Mouse (Mus musculus): ENCODE measurements around the gene Polrmt.

GRCm38 (mm10) chr10:79704065-79704969 is 42.1 kb downstream of the Polrmt start, which contains the start of gene Bsg:
- no peak for TF ChIP-seq CTCF (IDR thresholded peaks at IDR 0.05; ENCODE audit: low read depth, low read length)
- TF ChIP-seq POLR2A (IDR thresholded peaks at IDR 0.05; ENCODE audit: borderline replicate concordance, low read depth, low read length) = peak; percentile 92

Data from bone marrow macrophage, adult 2 months (primary cell).